Mouse (Mus musculus): Measurements from ENCODE around the gene Krtap22-2. TPM values are rescaled to one million over a fixed set of nuclear protein-coding genes. Genes with fewer than 3 reads are reported as not detected.
"Not testable (repeated sequence)": the region's sequence is repeated elsewhere in the genome, so short reads cannot be mapped to it uniquely, and the experiment has no call there.

Krtap22-2 gene
- not detected in 2 replicates for polyA plus RNA-seq (2014; fragmentation: Nextera tagmentation; extraction: Ambion mirVana)

DNA sequence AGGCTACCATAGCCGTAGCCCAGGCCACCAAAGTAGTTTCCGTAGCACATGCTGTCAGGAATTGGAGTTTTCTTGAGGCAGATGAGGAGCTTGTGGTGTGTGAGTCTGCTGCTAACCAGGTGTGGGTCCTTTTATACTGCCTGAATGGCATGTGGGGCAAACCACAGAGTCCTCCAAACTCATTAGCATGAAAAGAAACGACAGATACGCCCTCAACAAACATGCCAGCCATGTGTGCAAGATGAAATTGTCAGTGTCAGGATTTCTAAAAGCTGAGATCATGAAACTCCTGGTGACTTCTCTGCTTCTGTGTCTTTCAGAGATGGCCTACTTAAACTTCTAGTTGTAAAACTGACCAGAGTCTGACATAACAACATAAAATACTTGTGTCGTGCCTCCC is at the start of gene Krtap22-2:
Gene Krtap22-2 (minus strand): TSS at position 101 of the 400 bp plus-strand sequence.
- Histone ChIP-seq H3K4me3 (ENCODE audit: control insufficient read depth in 1 of 2, insufficient read depth in 1 of 2, low read depth in 1 of 2, low read length in 2 of 2) (no peak within 1 kb of the TSS), H3K9ac (ENCODE audit: low read length) (no peak within 1 kb of the TSS), H3K4me1 (ENCODE audit: control insufficient read depth in 2 of 2, insufficient read depth in 2 of 2, low read length in 2 of 2) (no peaks in the 10 kb centered on the region), H3K27me3 (ENCODE audit: control insufficient read depth, insufficient read depth, low read length) (no peaks in the 10 kb centered on the region), H3K9me3 (ENCODE audit: control insufficient read depth, low read length) (no peaks in the 10 kb centered on the region), H3K36me3 (ENCODE audit: control insufficient read depth, insufficient read depth, low read length) (no peaks in the 10 kb centered on the region), H3K4me2 (ENCODE audit: low read length) (no peak within 1 kb of the TSS), H3K27ac (replicated peaks in 1 of 2; ENCODE audit: control insufficient read depth in 1 of 2, insufficient read depth in 1 of 2, low read depth in 2 of 2, low read length in 2 of 2) (no peak within 1 kb of the TSS)
- 68% methylated on average over 5 of the region's 5 CpGs for WGBS
- no peak for ATAC-seq (ENCODE audit: insufficient number of reproducible peaks, insufficient read depth, low FRiP score, low read depth)

DNA sequence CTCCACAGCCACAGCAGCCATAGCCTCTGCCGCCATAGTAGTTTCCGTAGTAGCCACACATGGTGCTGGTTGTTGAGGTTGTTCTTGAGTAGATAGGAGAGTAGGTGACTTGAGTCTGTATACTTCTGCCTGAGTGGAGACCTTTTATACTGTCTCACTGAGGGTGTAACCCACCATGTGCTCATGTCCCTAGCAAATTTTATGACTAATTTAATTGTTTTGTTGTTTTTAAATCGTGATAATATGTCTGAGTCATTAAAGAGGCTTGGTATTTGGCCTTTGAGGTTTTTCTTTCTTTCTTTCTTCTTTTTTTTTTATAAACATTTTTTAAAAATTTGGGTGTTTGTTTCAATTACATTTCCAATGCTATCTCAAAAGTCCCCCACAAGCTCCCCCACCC is 37.2 kb upstream of the Krtap22-2 start, which contains the start of gene Krtap6-5:
Gene Krtap6-5 (minus strand): TSS at position 101 of the 400 bp plus-strand sequence.
- Histone ChIP-seq H3K27me3 (ENCODE audit: control insufficient read depth, insufficient read depth, low read length) (no peaks in the 10 kb centered on the region), H3K27ac (replicated peaks in 1 of 2; ENCODE audit: control insufficient read depth in 1 of 2, insufficient read depth in 1 of 2, low read depth in 2 of 2, low read length in 2 of 2) (no peak within 1 kb of the TSS), H3K4me2 (ENCODE audit: low read length) (no peak within 1 kb of the TSS), H3K4me3 (ENCODE audit: control insufficient read depth in 1 of 2, insufficient read depth in 1 of 2, low read depth in 1 of 2, low read length in 2 of 2) (no peak within 1 kb of the TSS), H3K36me3 (ENCODE audit: control insufficient read depth, insufficient read depth, low read length) (no peaks in the 10 kb centered on the region), H3K4me1 (ENCODE audit: control insufficient read depth in 2 of 2, insufficient read depth in 2 of 2, low read length in 2 of 2) (no peaks in the 10 kb centered on the region), H3K9me3 (ENCODE audit: control insufficient read depth, low read length) (no peaks in the 10 kb centered on the region), H3K9ac (ENCODE audit: low read length) (no peak within 1 kb of the TSS)
- ATAC-seq (ENCODE audit: insufficient number of reproducible peaks, insufficient read depth, low FRiP score, low read depth) = no peak
- WGBS = 77% methylated on average over 3 of the region's 3 CpGs

GRCm38 (mm10) chr16:89041372-89041771 is 30.8 kb upstream of the Krtap22-2 start, which contains the start of gene Gm10228:
Gene Gm10228, minus strand, starts transcription at chr16:89041472.
- not testable (repeated sequence) for ATAC-seq (ENCODE audit: insufficient number of reproducible peaks, insufficient read depth, low FRiP score, low read depth); H3K9me3 ChIP-seq (ENCODE audit: control insufficient read depth, low read length); H3K27ac ChIP-seq (replicated peaks in 1 of 2; ENCODE audit: control insufficient read depth in 1 of 2, insufficient read depth in 1 of 2, low read depth in 2 of 2, low read length in 2 of 2); H3K4me2 ChIP-seq (ENCODE audit: low read length); H3K27me3 ChIP-seq (ENCODE audit: control insufficient read depth, insufficient read depth, low read length); H3K4me3 ChIP-seq (ENCODE audit: control insufficient read depth in 1 of 2, insufficient read depth in 1 of 2, low read depth in 1 of 2, low read length in 2 of 2); H3K4me1 ChIP-seq (ENCODE audit: control insufficient read depth in 2 of 2, insufficient read depth in 2 of 2, low read length in 2 of 2); H3K9ac ChIP-seq (ENCODE audit: low read length); H3K36me3 ChIP-seq (ENCODE audit: control insufficient read depth, insufficient read depth, low read length)
- WGBS = 68% methylated on average over 2 of the region's 4 CpGs

- not testable (repeated sequence) for H3K27ac ChIP-seq (replicated peaks in 1 of 2; ENCODE audit: control insufficient read depth in 1 of 2, insufficient read depth in 1 of 2, low read depth in 2 of 2, low read length in 2 of 2); ATAC-seq (ENCODE audit: insufficient number of reproducible peaks, insufficient read depth, low FRiP score, low read depth); H3K9ac ChIP-seq (ENCODE audit: low read length); H3K36me3 ChIP-seq (ENCODE audit: control insufficient read depth, insufficient read depth, low read length); H3K4me3 ChIP-seq (ENCODE audit: control insufficient read depth in 1 of 2, insufficient read depth in 1 of 2, low read depth in 1 of 2, low read length in 2 of 2); H3K4me1 ChIP-seq (ENCODE audit: control insufficient read depth in 2 of 2, insufficient read depth in 2 of 2, low read length in 2 of 2); H3K4me2 ChIP-seq (ENCODE audit: low read length); H3K27me3 ChIP-seq (ENCODE audit: control insufficient read depth, insufficient read depth, low read length); H3K9me3 ChIP-seq (ENCODE audit: control insufficient read depth, low read length)
- 86% methylated on average over 3 of the region's 3 CpGs for WGBS
Measured at GRCm38 (mm10) chr16:89031399-89031798, 20.8 kb upstream of the Krtap22-2 start, which contains the start of gene Krtap6-1. Gene Krtap6-1, plus strand, starts transcription at chr16:89031699.

DNA sequence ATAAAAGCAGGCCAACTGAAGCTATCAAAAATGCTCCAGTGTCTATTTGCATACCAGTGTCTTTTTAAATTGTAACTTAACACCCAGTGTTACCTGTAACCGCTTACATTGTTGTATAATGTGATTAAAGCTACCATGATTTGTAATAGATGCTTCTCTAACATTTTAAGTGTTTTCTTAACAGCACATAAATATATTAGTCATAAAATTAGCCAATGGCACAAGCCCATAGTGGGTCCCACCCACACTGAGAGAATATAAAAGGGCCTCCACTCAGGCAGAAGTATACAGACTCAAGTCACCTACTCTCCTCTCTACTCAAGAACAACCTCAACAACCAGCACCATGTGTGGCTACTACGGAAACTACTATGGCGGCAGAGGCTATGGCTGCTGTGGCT is 4.4 kb upstream of the Krtap22-2 start, which contains the start of gene Gm10229:
Gene Gm10229 (plus strand): TSS at position 301 of the 400 bp plus-strand sequence.
- H3K27me3 ChIP-seq (ENCODE audit: control insufficient read depth, insufficient read depth, low read length); H3K4me2 ChIP-seq (ENCODE audit: low read length); H3K9ac ChIP-seq (ENCODE audit: low read length); H3K4me1 ChIP-seq (ENCODE audit: control insufficient read depth in 2 of 2, insufficient read depth in 2 of 2, low read length in 2 of 2); H3K36me3 ChIP-seq (ENCODE audit: control insufficient read depth, insufficient read depth, low read length); H3K4me3 ChIP-seq (ENCODE audit: control insufficient read depth in 1 of 2, insufficient read depth in 1 of 2, low read depth in 1 of 2, low read length in 2 of 2); ATAC-seq (ENCODE audit: insufficient number of reproducible peaks, insufficient read depth, low FRiP score, low read depth); H3K27ac ChIP-seq (replicated peaks in 1 of 2; ENCODE audit: control insufficient read depth in 1 of 2, insufficient read depth in 1 of 2, low read depth in 2 of 2, low read length in 2 of 2); H3K9me3 ChIP-seq (ENCODE audit: control insufficient read depth, low read length): not testable (repeated sequence)
- WGBS = 74% methylated on average over 1 of the region's 3 CpGs

GRCm38 (mm10) chr16:89013973-89014372 is 3.4 kb upstream of the Krtap22-2 start:
- Histone ChIP-seq H3K27ac (replicated peaks in 1 of 2; ENCODE audit: control insufficient read depth in 1 of 2, insufficient read depth in 1 of 2, low read depth in 2 of 2, low read length in 2 of 2) (no peak overlapping the region), H3K36me3 (ENCODE audit: control insufficient read depth, insufficient read depth, low read length) (no peaks in the 10 kb centered on the region), H3K9ac (ENCODE audit: low read length) (no peak overlapping the region), H3K4me3 (ENCODE audit: control insufficient read depth in 1 of 2, insufficient read depth in 1 of 2, low read depth in 1 of 2, low read length in 2 of 2) (no peak overlapping the region), H3K4me2 (ENCODE audit: low read length) (no peak overlapping the region), H3K27me3 (ENCODE audit: control insufficient read depth, insufficient read depth, low read length) (no peaks in the 10 kb centered on the region), H3K4me1 (ENCODE audit: control insufficient read depth in 2 of 2, insufficient read depth in 2 of 2, low read length in 2 of 2) (no peaks in the 10 kb centered on the region), H3K9me3 (ENCODE audit: control insufficient read depth, low read length) (no peaks in the 10 kb centered on the region)
- ATAC-seq (ENCODE audit: insufficient number of reproducible peaks, insufficient read depth, low FRiP score, low read depth) = no peak
- WGBS = 93% methylated on average over 3 of the region's 3 CpGs

DNA sequence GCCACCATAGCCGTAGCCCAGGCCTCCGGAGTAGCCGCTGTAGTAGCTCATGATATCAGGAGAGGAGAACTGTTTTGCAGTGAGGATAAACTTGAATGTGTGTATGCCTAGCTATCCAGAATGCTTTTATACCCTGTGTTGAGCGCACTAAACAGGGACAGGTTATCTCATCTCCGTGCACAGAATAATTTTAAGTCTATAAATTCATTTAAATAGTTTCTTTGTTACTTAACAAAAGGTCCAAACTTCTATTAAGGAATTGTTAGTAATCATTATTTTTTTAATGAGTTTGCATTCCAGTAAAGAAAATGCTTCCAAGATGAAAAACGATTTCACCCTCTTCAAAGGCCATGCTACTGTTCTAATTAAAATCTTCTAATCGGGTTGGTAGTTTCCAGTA is 47.8 kb downstream of the Krtap22-2 start, which contains the start of gene Krtap16-3:
Gene Krtap16-3 (minus strand): TSS at position 101 of the 400 bp plus-strand sequence.
- H3K4me2 ChIP-seq (ENCODE audit: low read length) = no peak within 1 kb of the TSS
- H3K9ac ChIP-seq (ENCODE audit: low read length) = no peak within 1 kb of the TSS
- H3K4me1 ChIP-seq (ENCODE audit: control insufficient read depth in 2 of 2, insufficient read depth in 2 of 2, low read length in 2 of 2) = no peaks in the 10 kb centered on the region
- 84% methylated on average over 7 of the region's 7 CpGs for WGBS
- no peaks in the 10 kb centered on the region; the same call in 1 of the 2 replicates for H3K9me3 ChIP-seq (ENCODE audit: control insufficient read depth, low read length)
- H3K27me3 ChIP-seq (ENCODE audit: control insufficient read depth, insufficient read depth, low read length) = no peaks in the 10 kb centered on the region
- no peak for ATAC-seq (ENCODE audit: insufficient number of reproducible peaks, insufficient read depth, low FRiP score, low read depth)
- no peak within 1 kb of the TSS for H3K27ac ChIP-seq (replicated peaks in 1 of 2; ENCODE audit: control insufficient read depth in 1 of 2, insufficient read depth in 1 of 2, low read depth in 2 of 2, low read length in 2 of 2)
- no peak within 1 kb of the TSS for H3K4me3 ChIP-seq (ENCODE audit: control insufficient read depth in 1 of 2, insufficient read depth in 1 of 2, low read depth in 1 of 2, low read length in 2 of 2)
- no peaks in the 10 kb centered on the region for H3K36me3 ChIP-seq (ENCODE audit: control insufficient read depth, insufficient read depth, low read length)

Data from heart, embryonic 14.5 days (tissue).